Comparison of ENCODE assay signal across 8 mouse cellular contexts in genomic region chr16:10838487-10839245, GRCm38 (mm10). TPM values are rescaled to one million over a fixed set of nuclear protein-coding genes. Genes with fewer than 3 reads are reported as not detected.
DNase-seq lines count a peak whose midpoint lies in the region; ATAC-seq and TF ChIP-seq lines count a peak whose summit lies in the region.
"Had no signal": no experiment of that assay in that cellular context is flagged by ENCODE, and none has a peak within 500 bp of the region (broad histone marks: within the 10 kb centered on the region; RNA-seq: fewer than 3 reads in every experiment).

No protein-coding gene starts in this region.

- no peak for TF ChIP-seq POLR2A in MEL (IDR thresholded peaks at IDR 0.05; ENCODE audit: control insufficient read depth in 1 of 2, insufficient read depth in 1 of 2, low read depth in 1 of 2, low read length in 2 of 2, poor library complexity in 1 of 2)

- H3K36me3 ChIP-seq in MEL (ENCODE audit: control insufficient read depth in 1 of 2, insufficient read depth in 2 of 2, low read length in 2 of 2): peaks cover 0 to 5% of the 10 kb centered on the region in 2 experiments; a peak in 2 of 4 replicates
- no peaks in the 10 kb centered on the region for H3K36me3 ChIP-seq in intestine, embryonic 15.5 days
- no peaks in the 10 kb centered on the region for H3K36me3 ChIP-seq in lung, embryonic 16.5 days (ENCODE audit: control insufficient read depth, insufficient read depth, low read length)

- H3K4me3 ChIP-seq in MEL (ENCODE audit: control insufficient read depth in 1 of 2, insufficient read depth in 1 of 2, low read depth in 2 of 2, low read length in 2 of 2): no peak overlapping the region
- no peak overlapping the region for H3K4me3 ChIP-seq in intestine, embryonic 15.5 days (replicated peaks)
- H3K4me3 ChIP-seq in lung, embryonic 16.5 days (ENCODE audit: low read length): no peak overlapping the region

- H3K27me3 ChIP-seq in MEL (ENCODE audit: control insufficient read depth in 1 of 2, insufficient read depth in 2 of 2, low read length in 2 of 2): no peaks in the 10 kb centered on the region
- H3K27me3 ChIP-seq in intestine, embryonic 15.5 days (replicated peaks): no peaks in the 10 kb centered on the region
- H3K27me3 ChIP-seq in lung, embryonic 16.5 days (ENCODE audit: control insufficient read depth, insufficient read depth, low read depth, low read length): no peaks in the 10 kb centered on the region

- no peak overlapping the region for H3K27ac ChIP-seq in MEL (ENCODE audit: control insufficient read depth, low read depth, low read length)
- peak overlapping the region; percentile 82 for H3K27ac ChIP-seq in intestine, embryonic 15.5 days
- H3K27ac ChIP-seq in lung, embryonic 16.5 days (ENCODE audit: low read length): peak overlapping the region; percentile 67

- peak overlapping the region; percentile 39 for H3K4me2 ChIP-seq in intestine, embryonic 15.5 days (replicated peaks)
- H3K4me2 ChIP-seq in lung, embryonic 16.5 days (ENCODE audit: low read depth, low read length): 0 out of 2 replicates have a peak overlapping the region, but pooled peaks have one; percentile 1

- H3K4me1 ChIP-seq in MEL (ENCODE audit: control insufficient read depth in 1 of 2, insufficient read depth in 2 of 2, low read length in 2 of 2): peaks cover 0 to 13% of the 10 kb centered on the region in 2 experiments; a peak in 2 of 4 replicates
- H3K4me1 ChIP-seq in intestine, embryonic 15.5 days (replicated peaks): peaks cover 22% of the 10 kb centered on the region
- H3K4me1 ChIP-seq in lung, embryonic 16.5 days (replicated peaks; ENCODE audit: control insufficient read depth, insufficient read depth, low read length): peaks cover 28% of the 10 kb centered on the region

- TF ChIP-seq RAD21 in MEL (IDR thresholded peaks at IDR 0.05; ENCODE audit: low read depth, low read length): no peak

- DNase-seq in 3T3-L1 (ENCODE audit: low read depth, low spot score): peak; percentile 88
- peak; percentile 42 for DNase-seq in MEL (ENCODE audit: low read depth, low spot score)
- DNase-seq in cerebellum, postnatal 14 days: no peak
- no peak for DNase-seq in testis, postnatal 10 days (ENCODE audit: low spot score)

- peak; percentile 58 for ATAC-seq in intestine, embryonic 15.5 days
- peak; percentile 24 for ATAC-seq in lung, embryonic 16.5 days (ENCODE audit: low read depth)
- ATAC-seq in erythroblast, adult 5-6 weeks (replicated peaks; ENCODE audit: low FRiP score, poor library complexity, severe bottlenecking): no peak
- ATAC-seq: hindbrain, embryonic 16.5 days had no signal

- 36% methylated on average over 10 of the region's 10 CpGs for WGBS in intestine, embryonic 15.5 days
- 36% methylated on average over 10 of the region's 10 CpGs for WGBS in lung, embryonic 16.5 days

- H3K79me2 ChIP-seq in MEL (ENCODE audit: control insufficient read depth, insufficient read depth, low read length, poor library complexity): no peaks in the 10 kb centered on the region; the same call in 1 of the 2 replicates

- no peak overlapping the region for H3K9ac ChIP-seq in MEL (ENCODE audit: control insufficient read depth, low read depth, low read length, poor library complexity, severe bottlenecking)
- H3K9ac ChIP-seq in intestine, embryonic 15.5 days: no peak overlapping the region
- H3K9ac ChIP-seq in lung, embryonic 16.5 days (ENCODE audit: low read length): no peak overlapping the region

- no peaks in the 10 kb centered on the region for H3K9me3 ChIP-seq in MEL (replicated peaks; ENCODE audit: insufficient read depth, low read length)
- no peaks in the 10 kb centered on the region for H3K9me3 ChIP-seq in intestine, embryonic 15.5 days
- no peaks in the 10 kb centered on the region for H3K9me3 ChIP-seq in lung, embryonic 16.5 days (ENCODE audit: control insufficient read depth, low read length)

- TF ChIP-seq EP300 in MEL (IDR thresholded peaks at IDR 0.05; ENCODE audit: low read depth in 1 of 2, low read length in 2 of 2): no peak

- TF ChIP-seq CTCF in MEL (IDR thresholded peaks at IDR 0.05 in 2 of 3, conservative IDR thresholded peaks at IDR 0.05 in 1 of 3; ENCODE audit: control insufficient read depth in 1 of 3, insufficient read depth in 1 of 3, low read depth in 2 of 3, low read length in 3 of 3, poor library complexity in 1 of 3, severe bottlenecking in 1 of 3): no peak

TF ChIP-seq in MEL, 35 proteins besides CTCF, POLR2A, EP300 and RAD21:
- no peak for TF ChIP-seq MAX (IDR thresholded peaks at IDR 0.05; ENCODE audit: low read length)
- no peak for TF ChIP-seq TBP (IDR thresholded peaks at IDR 0.05; ENCODE audit: low read depth, low read length)
- TF ChIP-seq NRF1 (IDR thresholded peaks at IDR 0.05; ENCODE audit: insufficient read depth, low read depth, low read length, poor library complexity, severe bottlenecking): no peak
- no peak for TF ChIP-seq ELF1 (IDR thresholded peaks at IDR 0.05; ENCODE audit: low read depth, low read length)
- TF ChIP-seq USF2 (IDR thresholded peaks at IDR 0.05; ENCODE audit: borderline replicate concordance in 1 of 2, insufficient read depth in 1 of 2, low read depth in 1 of 2, low read length in 2 of 2): no peak
- no peak for TF ChIP-seq MEF2A (IDR thresholded peaks at IDR 0.05; ENCODE audit: extremely low read depth, insufficient replicate concordance, low read depth, low read length, poor library complexity, severe bottlenecking)
- TF ChIP-seq GABPA (IDR thresholded peaks at IDR 0.05; ENCODE audit: low read depth, low read length): no peak
- no peak for TF ChIP-seq ZMIZ1 (IDR thresholded peaks at IDR 0.05; ENCODE audit: low read depth, low read length)
- no peak for TF ChIP-seq MAZ (IDR thresholded peaks at IDR 0.05; ENCODE audit: low read depth, low read length)
- TF ChIP-seq SIN3A (IDR thresholded peaks at IDR 0.05; ENCODE audit: low read length): no peak
- TF ChIP-seq CHD2 (IDR thresholded peaks at IDR 0.05; ENCODE audit: low read length): no peak
- TF ChIP-seq ETS1 (IDR thresholded peaks at IDR 0.05; ENCODE audit: low read depth, low read length): no peak
- TF ChIP-seq ZC3H11A (IDR thresholded peaks at IDR 0.05; ENCODE audit: low read depth, low read length): no peak
- no peak for TF ChIP-seq HCFC1 (IDR thresholded peaks at IDR 0.05; ENCODE audit: low read depth, low read length)
- TF ChIP-seq CHD1 (IDR thresholded peaks at IDR 0.05; ENCODE audit: low read depth, low read length): no peak
- TF ChIP-seq JUND (IDR thresholded peaks at IDR 0.05; ENCODE audit: low read depth, low read length): no peak
- no peak for TF ChIP-seq USF1 (IDR thresholded peaks at IDR 0.05; ENCODE audit: low read depth, low read length)
- TF ChIP-seq SMC3 (IDR thresholded peaks at IDR 0.05; ENCODE audit: low read depth, low read length): no peak
- no peak for TF ChIP-seq MXI1 (IDR thresholded peaks at IDR 0.05; ENCODE audit: low read depth, low read length)

RNA-seq across cellular contexts. Expression of gene Rmi2, which starts 3.8 kb away (rescaled TPM):
- total RNA-seq in MEL (2012; rRNA removed): 2.6 and 2.8 TPM in 2 replicates
- polyA plus RNA-seq in MEL (2012; ENCODE audit: insufficient read depth in 1 of 2, insufficient read length in 2 of 2, low read depth in 1 of 2, low replicate concordance in 2 of 2, missing spikeins in 1 of 2): 1 to 10 TPM in 1 of 2 experiments, not detected in 1; 8.0 TPM
- 2.8 and 4.1 TPM in 2 replicates for polyA plus RNA-seq in intestine, embryonic 15.5 days (2015; fragmentation: Nextera tagmentation; extraction: Ambion mirVana)
- 3.1 and 3.4 TPM in 2 replicates for polyA plus RNA-seq in lung, embryonic 16.5 days (2015; fragmentation: Nextera tagmentation; extraction: Ambion mirVana)
- 0.96 and 3.8 TPM in 2 replicates for total RNA-seq in erythroblast, adult 5-6 weeks (2015; ENCODE audit: low replicate concordance)
- 1.3 and 2.1 TPM in 2 replicates for total RNA-seq in erythroblast, adult 5-6 weeks (2017; ENCODE audit: low replicate concordance)

RNA-seq across cellular contexts. Expression of gene Gm11172, which starts 26.0 kb away (rescaled TPM):
- not detected in 2 replicates for total RNA-seq in MEL (2012; rRNA removed)
- not detected for polyA plus RNA-seq in MEL (2012; ENCODE audit: insufficient read depth in 1 of 2, insufficient read length in 2 of 2, low read depth in 1 of 2, low replicate concordance in 2 of 2, missing spikeins in 1 of 2)
- not detected in 2 replicates for polyA plus RNA-seq in intestine, embryonic 15.5 days (2015; fragmentation: Nextera tagmentation; extraction: Ambion mirVana)
- polyA plus RNA-seq in lung, embryonic 16.5 days (2015; fragmentation: Nextera tagmentation; extraction: Ambion mirVana): not detected in 2 replicates
- not detected in 2 replicates for total RNA-seq in erythroblast, adult 5-6 weeks (2015; ENCODE audit: low replicate concordance)
- not detected in 2 replicates for total RNA-seq in erythroblast, adult 5-6 weeks (2017; ENCODE audit: low replicate concordance)
- polyA plus RNA-seq: hindbrain, embryonic 16.5 days had no signal

RNA-seq across cellular contexts. Expression of gene Prm1, which starts 33.0 kb away (rescaled TPM):
- total RNA-seq in MEL (2012; rRNA removed): not detected in 2 replicates
- polyA plus RNA-seq in MEL (2012; ENCODE audit: insufficient read depth in 1 of 2, insufficient read length in 2 of 2, low read depth in 1 of 2, low replicate concordance in 2 of 2, missing spikeins in 1 of 2): not detected
- polyA plus RNA-seq in intestine, embryonic 15.5 days (2015; fragmentation: Nextera tagmentation; extraction: Ambion mirVana): not detected in 2 replicates
- polyA plus RNA-seq in lung, embryonic 16.5 days (2015; fragmentation: Nextera tagmentation; extraction: Ambion mirVana): not detected in 2 replicates
- total RNA-seq in erythroblast, adult 5-6 weeks (2015; ENCODE audit: low replicate concordance): not detected in 2 replicates
- not detected in 2 replicates for total RNA-seq in erythroblast, adult 5-6 weeks (2017; ENCODE audit: low replicate concordance)
- polyA plus RNA-seq: hindbrain, embryonic 16.5 days had no signal

RNA-seq across cellular contexts. Expression of gene Prm2, which starts 42.7 kb away (rescaled TPM):
- not detected in 2 replicates for total RNA-seq in MEL (2012; rRNA removed)
- not detected for polyA plus RNA-seq in MEL (2012; ENCODE audit: insufficient read depth in 1 of 2, insufficient read length in 2 of 2, low read depth in 1 of 2, low replicate concordance in 2 of 2, missing spikeins in 1 of 2)
- polyA plus RNA-seq in intestine, embryonic 15.5 days (2015; fragmentation: Nextera tagmentation; extraction: Ambion mirVana): not detected in 2 replicates
- polyA plus RNA-seq in lung, embryonic 16.5 days (2015; fragmentation: Nextera tagmentation; extraction: Ambion mirVana): not detected in 2 replicates
- total RNA-seq in erythroblast, adult 5-6 weeks (2015; ENCODE audit: low replicate concordance): not detected in 2 replicates
- not detected in 2 replicates for total RNA-seq in erythroblast, adult 5-6 weeks (2017; ENCODE audit: low replicate concordance)
- polyA plus RNA-seq: hindbrain, embryonic 16.5 days had no signal

RNA-seq across cellular contexts. Expression of gene Prm3, which starts 48.0 kb away (rescaled TPM):
- not detected in 2 replicates for total RNA-seq in MEL (2012; rRNA removed)
- not detected for polyA plus RNA-seq in MEL (2012; ENCODE audit: insufficient read depth in 1 of 2, insufficient read length in 2 of 2, low read depth in 1 of 2, low replicate concordance in 2 of 2, missing spikeins in 1 of 2)
- not detected in 2 replicates for polyA plus RNA-seq in intestine, embryonic 15.5 days (2015; fragmentation: Nextera tagmentation; extraction: Ambion mirVana)
- not detected in 2 replicates for polyA plus RNA-seq in lung, embryonic 16.5 days (2015; fragmentation: Nextera tagmentation; extraction: Ambion mirVana)
- total RNA-seq in erythroblast, adult 5-6 weeks (2015; ENCODE audit: low replicate concordance): not detected in 2 replicates
- total RNA-seq in erythroblast, adult 5-6 weeks (2017; ENCODE audit: low replicate concordance): not detected in 2 replicates
- polyA plus RNA-seq: hindbrain, embryonic 16.5 days had no signal

Comparison
In these comparisons a context has a peak if more than half of its experiments do, and no peak if none do; other contexts are left out.
1. DNase-seq: peak in 3T3-L1 (single experiment) and MEL (single experiment); none in cerebellum, postnatal 14 days (0 of 2) and testis, postnatal 10 days (single experiment).